Mouse (Mus musculus) neural tube, embryonic 15.5 days (tissue): ENCODE results near the gene Tmem132d. TPM values are rescaled to one million over a fixed set of nuclear protein-coding genes. Genes with fewer than 3 reads are reported as not detected.

Source experiments
- ATAC-seq: fragments of 200-750 bp; cut with Nextera tagmentation; 2 replicates; pipeline ENCODE4 v1.8.0; 2017; ENCODE audit warnings: mild to moderate bottlenecking, moderate TSS enrichment, moderate library complexity; ENCODE audit not compliant: low FRiP score
- H3K27ac ChIP-seq: fragments of 300-500 bp; sonication (generic); replicated peaks from 2 replicates; pipeline ENCODE4 v1.5.1; 2015; ENCODE audit warnings: mild to moderate bottlenecking, inconsistent platforms
- H3K27me3 ChIP-seq: fragments of 300-500 bp; sonication (generic); replicated peaks from 2 replicates; pipeline ENCODE4 v1.6.1; 2015; ENCODE audit warnings: inconsistent platforms
- H3K36me3 ChIP-seq: fragments of 300-500 bp; sonication (generic); 2 replicates; pipeline ENCODE4 v1.6.1; 2015; ENCODE audit warnings: inconsistent platforms
- H3K4me1 ChIP-seq: fragments of 300-500 bp; sonication (generic); 2 replicates; pipeline ENCODE4 v1.6.1; 2015; ENCODE audit warnings: inconsistent platforms
- H3K4me2 ChIP-seq: fragments of 300-500 bp; sonication (generic); 2 replicates; pipeline ENCODE4 v1.6.1; 2015; ENCODE audit warnings: inconsistent platforms, mild to moderate bottlenecking, moderate library complexity
- H3K4me3 ChIP-seq: fragments of 300-500 bp; sonication (generic); replicated peaks from 2 replicates; pipeline ENCODE4 v1.5.1; 2015; ENCODE audit warnings: mild to moderate bottlenecking, inconsistent platforms
- H3K9ac ChIP-seq: fragments of 300-500 bp; sonication (generic); replicated peaks from 2 replicates; pipeline ENCODE4 v1.6.1; 2015; ENCODE audit warnings: mild to moderate bottlenecking, inconsistent platforms
- H3K9me3 ChIP-seq: fragments of 300-500 bp; sonication (generic); replicated peaks from 2 replicates; pipeline ENCODE4 v1.6.1; 2016; ENCODE audit warnings: inconsistent platforms
- WGBS: fragments of 180-500 bp; shearing (Covaris S2); methylation state at CpG from one replicate; pipeline ENCODE4 v1.1.7; 2015; ENCODE audit warnings: mixed read lengths; 5-methylcytosine and 5-hydroxymethylcytosine counted together
- polyA plus RNA-seq: library from polyadenylated mRNA; unstranded; fragments of >200 nt; fragmentation: Nextera tagmentation; extraction: Ambion mirVana; gene quantifications from 2 replicates; pipeline ENCODE4 v1.2.1, GENCODE M21; 2015

Gene Tmem132d
- polyA plus RNA-seq, result 3.0 and 3.1 TPM in 2 replicates

DNA sequence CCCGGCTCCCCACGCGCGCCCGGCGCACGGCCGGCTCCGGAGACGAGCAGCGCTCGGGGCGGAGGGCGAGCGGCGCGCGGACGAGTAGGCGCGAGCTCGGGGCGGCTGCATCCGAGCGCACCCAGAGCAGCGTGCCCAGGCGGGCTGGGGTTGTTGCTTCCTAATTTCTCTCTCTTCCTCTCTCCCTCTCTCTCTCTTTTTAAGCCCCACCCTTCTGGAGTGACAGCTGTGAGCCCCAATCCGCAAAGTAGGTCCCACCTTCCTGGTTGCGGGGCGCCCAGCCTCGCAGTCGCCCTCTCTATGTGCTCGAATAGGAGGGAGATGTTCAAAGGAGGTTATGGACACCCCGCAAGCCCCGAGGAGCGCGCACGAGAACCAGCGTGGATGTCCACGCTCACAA lies at the start of gene Tmem132d:
TSS of gene Tmem132d (minus strand) at position 162 of the 400 bp plus-strand sequence.
- Histone ChIP-seq H3K4me1 (peaks cover 25% of the 10 kb centered on the region), H3K27ac (no peak within 1 kb of the TSS), H3K4me2 (peak within 1 kb of the TSS; percentile 96), H3K9ac (peak within 1 kb of the TSS; percentile 55), H3K4me3 (peak within 1 kb of the TSS; percentile 53), H3K36me3 (no peaks in the 10 kb centered on the region), H3K9me3 (no peaks in the 10 kb centered on the region), H3K27me3 (peaks cover 69% of the 10 kb centered on the region)
- WGBS, result 1% methylated on average over 36 of the region's 40 CpGs
- peak; percentile 66; the same call in 1 of the 2 replicates for ATAC-seq

DNA sequence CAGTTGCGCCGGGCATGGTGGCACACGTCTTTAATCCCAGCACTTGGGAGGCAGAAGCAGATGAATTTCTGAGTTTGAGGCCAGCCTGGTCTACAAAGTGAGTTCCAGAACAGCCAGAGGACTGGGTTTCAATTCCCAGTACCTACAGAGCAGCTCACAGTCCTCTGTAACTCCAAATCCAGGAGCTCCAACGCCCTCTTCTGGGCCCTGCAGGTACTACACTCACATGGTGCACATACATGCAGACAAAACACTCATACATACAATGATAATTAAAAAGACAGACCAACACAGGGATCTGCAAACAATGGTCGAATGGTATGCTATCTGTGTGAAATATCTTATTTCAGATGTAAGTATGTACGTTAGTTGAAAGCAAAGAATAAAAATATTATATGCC lies 47.9 kb upstream of the Tmem132d start:
- Histone ChIP-seq H3K9ac (no peak overlapping the region), H3K27me3 (peaks cover 4% of the 10 kb centered on the region), H3K4me2 (no peak overlapping the region), H3K4me1 (peaks cover 14% of the 10 kb centered on the region), H3K36me3 (no peaks in the 10 kb centered on the region), H3K27ac (no peak overlapping the region), H3K4me3 (no peak overlapping the region), H3K9me3 (no peaks in the 10 kb centered on the region)
- WGBS, result 87% methylated on average over 6 of the region's 6 CpGs
- ATAC-seq, result no peak

DNA sequence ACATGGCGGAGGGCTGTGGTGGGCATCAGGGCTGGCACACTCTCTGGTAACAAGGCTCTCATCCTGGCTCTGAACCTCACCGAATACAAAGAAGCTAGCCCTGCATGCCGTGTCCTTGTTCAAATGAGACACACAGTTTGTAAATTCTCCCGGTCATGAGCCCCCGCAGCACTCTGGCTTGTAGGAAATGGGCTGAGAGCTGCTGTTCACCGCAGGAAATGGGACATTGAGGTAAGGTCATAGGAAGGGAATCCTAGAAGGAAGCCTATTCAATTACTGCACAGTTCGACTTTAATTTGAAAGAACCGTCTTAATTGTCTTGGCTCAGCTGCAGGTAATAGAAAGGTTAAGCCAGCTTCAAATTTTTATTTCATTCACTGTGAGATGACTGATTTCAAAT lies 42.5 kb upstream of the Tmem132d start:
- no peaks in the 10 kb centered on the region for H3K27me3 ChIP-seq
- no peak overlapping the region for H3K27ac ChIP-seq
- H3K36me3 ChIP-seq, result no peaks in the 10 kb centered on the region
- no peaks in the 10 kb centered on the region for H3K4me1 ChIP-seq
- no peak overlapping the region for H3K4me3 ChIP-seq
- no peak overlapping the region for H3K9ac ChIP-seq
- no peak for ATAC-seq
- 74% methylated on average over 8 of the region's 8 CpGs for WGBS
- H3K9me3 ChIP-seq, result no peaks in the 10 kb centered on the region
- no peak overlapping the region for H3K4me2 ChIP-seq

GRCm38 (mm10) chr5:128469812-128470211 lies 36.9 kb upstream of the Tmem132d start:
- Histone ChIP-seq H3K9me3 (no peaks in the 10 kb centered on the region), H3K36me3 (no peaks in the 10 kb centered on the region), H3K27me3 (no peaks in the 10 kb centered on the region), H3K4me3 (no peak overlapping the region), H3K27ac (no peak overlapping the region), H3K4me1 (0 out of 2 replicates have a peak, but pooled peaks cover 3% of the 10 kb centered on the region), H3K9ac (no peak overlapping the region), H3K4me2 (peak overlapping the region; percentile 26)
- peak; percentile 41; the same call in 1 of the 2 replicates for ATAC-seq
- WGBS, result 44% methylated on average over 14 of the region's 14 CpGs

DNA sequence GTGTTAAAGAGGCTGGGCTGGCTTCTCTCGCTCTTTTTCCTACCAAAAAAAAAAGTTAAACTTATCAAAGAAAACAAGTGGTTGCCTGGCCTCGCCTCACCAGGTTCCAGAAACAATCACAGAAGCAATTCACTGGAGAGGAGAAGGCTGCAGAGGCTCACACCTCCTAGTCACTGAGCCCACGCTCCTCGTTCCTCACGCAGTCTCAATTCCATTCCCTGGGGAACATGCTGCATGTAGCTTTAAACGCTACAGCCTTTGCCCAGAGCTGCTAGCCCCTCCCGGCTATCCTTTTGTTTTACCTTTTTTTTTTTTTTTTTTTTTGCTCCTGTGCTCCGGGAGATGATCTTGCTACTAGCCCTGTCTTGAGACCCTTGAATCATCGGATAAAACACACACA lies 31.6 kb upstream of the Tmem132d start:
- no peak overlapping the region for H3K27ac ChIP-seq
- ATAC-seq, result no peak
- no peaks in the 10 kb centered on the region for H3K27me3 ChIP-seq
- no peaks in the 10 kb centered on the region for H3K36me3 ChIP-seq
- 12% methylated on average over 9 of the region's 9 CpGs for WGBS
- no peak overlapping the region for H3K4me3 ChIP-seq
- no peak overlapping the region for H3K4me2 ChIP-seq
- no peak overlapping the region for H3K9ac ChIP-seq
- H3K4me1 ChIP-seq, result no peaks in the 10 kb centered on the region
- no peaks in the 10 kb centered on the region for H3K9me3 ChIP-seq

DNA sequence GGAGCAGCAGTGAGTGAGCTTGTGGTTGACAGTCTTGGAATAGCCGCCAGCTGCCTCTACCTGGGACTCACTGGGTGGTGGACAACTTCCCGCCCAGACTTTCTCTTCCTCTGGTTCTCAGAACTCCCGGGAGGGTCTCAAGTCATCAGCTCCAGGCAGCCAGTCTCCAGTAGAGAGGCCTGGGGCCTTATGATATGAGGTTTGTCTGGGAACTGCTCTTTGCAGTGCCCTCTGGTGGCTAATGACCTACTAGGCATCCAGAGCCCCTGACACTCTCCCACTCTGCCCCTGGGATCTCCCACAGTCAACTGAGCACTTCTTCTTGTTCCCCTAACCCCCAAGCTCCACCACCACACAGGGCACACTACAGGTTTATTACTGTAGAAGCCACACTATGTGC lies 27.7 kb upstream of the Tmem132d start:
- H3K4me1 ChIP-seq, result no peaks in the 10 kb centered on the region
- H3K27ac ChIP-seq, result no peak overlapping the region
- H3K4me2 ChIP-seq, result no peak overlapping the region
- H3K4me3 ChIP-seq, result no peak overlapping the region
- H3K9ac ChIP-seq, result no peak overlapping the region
- 53% methylated on average over 3 of the region's 3 CpGs for whole genome bisulfite sequencing
- no peak for ATAC-seq
- no peaks in the 10 kb centered on the region for H3K36me3 ChIP-seq
- no peaks in the 10 kb centered on the region for H3K9me3 ChIP-seq
- no peaks in the 10 kb centered on the region for H3K27me3 ChIP-seq

- Histone ChIP-seq H3K4me2 (no peak overlapping the region), H3K27ac (no peak overlapping the region), H3K9ac (no peak overlapping the region), H3K9me3 (no peaks in the 10 kb centered on the region), H3K27me3 (no peaks in the 10 kb centered on the region), H3K36me3 (no peaks in the 10 kb centered on the region), H3K4me1 (no peaks in the 10 kb centered on the region), H3K4me3 (no peak overlapping the region)
- WGBS, result 81% methylated on average over 12 of the region's 12 CpGs
- ATAC-seq, result no peak
These were observed 22.9 kb upstream of the Tmem132d start for GRCm38 (mm10) chr5:128455732-128456131.

GRCm38 (mm10) chr5:128452196-128452595 lies 19.3 kb upstream of the Tmem132d start:
- Histone ChIP-seq H3K27me3 (no peaks in the 10 kb centered on the region), H3K4me1 (no peaks in the 10 kb centered on the region), H3K4me3 (no peak overlapping the region), H3K4me2 (no peak overlapping the region), H3K9me3 (no peaks in the 10 kb centered on the region), H3K9ac (no peak overlapping the region), H3K36me3 (no peaks in the 10 kb centered on the region), H3K27ac (no peak overlapping the region)
- no peak for ATAC-seq
- 31% methylated on average over 6 of the region's 6 CpGs for WGBS

DNA sequence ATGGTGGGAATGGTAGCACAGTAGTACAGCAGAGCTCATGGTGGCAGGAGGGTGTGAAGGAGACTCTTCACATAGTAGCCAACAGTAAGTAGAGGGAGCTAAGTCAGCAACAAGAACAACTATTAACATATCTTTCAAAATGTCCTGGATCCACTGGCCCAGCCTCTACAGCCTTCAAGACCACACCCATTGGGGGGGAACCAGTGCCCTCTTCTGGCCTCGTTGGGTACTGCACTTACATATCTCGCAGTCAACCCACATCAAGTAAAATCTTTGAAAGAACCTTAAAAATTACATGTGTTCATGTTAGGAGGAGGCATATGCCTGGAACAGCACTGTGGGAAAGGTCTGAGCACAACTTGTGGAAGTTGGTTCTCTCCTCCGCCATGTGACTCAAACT lies 17.9 kb upstream of the Tmem132d start:
- Histone ChIP-seq H3K4me2 (no peak overlapping the region), H3K9me3 (no peaks in the 10 kb centered on the region), H3K27me3 (peaks cover 6% of the 10 kb centered on the region), H3K4me3 (no peak overlapping the region), H3K27ac (no peak overlapping the region), H3K9ac (no peak overlapping the region), H3K4me1 (no peaks in the 10 kb centered on the region), H3K36me3 (no peaks in the 10 kb centered on the region)
- 77% methylated on average over 3 of the region's 3 CpGs for WGBS
- ATAC-seq, result no peak

GRCm38 (mm10) chr5:128444876-128445275 lies 12.0 kb upstream of the Tmem132d start:
- H3K4me1 ChIP-seq, result peaks cover 9% of the 10 kb centered on the region
- H3K36me3 ChIP-seq, result no peaks in the 10 kb centered on the region
- H3K9ac ChIP-seq, result no peak overlapping the region
- 17% methylated on average over 6 of the region's 6 CpGs for WGBS
- no peak overlapping the region for H3K4me2 ChIP-seq
- H3K9me3 ChIP-seq, result no peaks in the 10 kb centered on the region
- H3K27ac ChIP-seq, result no peak overlapping the region
- H3K4me3 ChIP-seq, result no peak overlapping the region
- H3K27me3 ChIP-seq, result peaks cover 48% of the 10 kb centered on the region
- no peak for ATAC-seq

DNA sequence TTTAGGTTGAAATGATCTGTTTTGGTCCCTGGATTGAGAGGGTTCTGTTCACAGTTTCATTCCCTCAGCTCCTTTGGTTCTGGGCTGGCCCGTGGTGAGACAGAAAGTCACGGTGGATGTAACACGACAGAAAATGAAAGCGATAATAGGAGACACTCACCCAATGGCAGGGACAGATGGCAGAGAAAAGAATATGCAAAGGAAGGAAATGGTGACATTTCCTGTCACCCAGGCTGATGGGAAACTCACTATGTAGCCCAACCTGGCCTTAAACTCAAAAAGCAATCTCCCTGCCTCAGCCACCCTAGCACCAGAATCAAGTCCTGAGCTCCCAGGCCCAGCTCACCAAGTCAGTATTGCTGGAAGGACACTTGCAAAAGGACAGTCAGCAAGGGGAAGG lies 11.0 kb upstream of the Tmem132d start:
- H3K4me1 ChIP-seq, result peaks cover 9% of the 10 kb centered on the region
- no peak for ATAC-seq
- no peaks in the 10 kb centered on the region for H3K9me3 ChIP-seq
- H3K9ac ChIP-seq, result no peak overlapping the region
- peaks cover 53% of the 10 kb centered on the region for H3K27me3 ChIP-seq
- H3K36me3 ChIP-seq, result no peaks in the 10 kb centered on the region
- H3K4me2 ChIP-seq, result peak overlapping the region; percentile 56
- no peak overlapping the region; the same call in 1 of the 2 replicates for H3K4me3 ChIP-seq
- WGBS, result 48% methylated on average over 4 of the region's 4 CpGs
- H3K27ac ChIP-seq, result no peak overlapping the region

- Histone ChIP-seq H3K9ac (no peak overlapping the region), H3K4me3 (no peak overlapping the region), H3K27ac (no peak overlapping the region), H3K36me3 (no peaks in the 10 kb centered on the region), H3K9me3 (no peaks in the 10 kb centered on the region), H3K4me2 (no peak overlapping the region), H3K27me3 (peaks cover 72% of the 10 kb centered on the region), H3K4me1 (peaks cover 12% of the 10 kb centered on the region)
- no peak for ATAC-seq
- 4% methylated on average over 5 of the region's 5 CpGs for WGBS
These were observed 8.2 kb upstream of the Tmem132d start for GRCm38 (mm10) chr5:128441121-128441520.

GRCm38 (mm10) chr5:128439828-128440227 lies 7.0 kb upstream of the Tmem132d start:
- Histone ChIP-seq H3K4me3 (no peak overlapping the region), H3K27ac (no peak overlapping the region), H3K27me3 (peaks cover 66% of the 10 kb centered on the region), H3K4me2 (no peak overlapping the region), H3K36me3 (no peaks in the 10 kb centered on the region), H3K9ac (no peak overlapping the region), H3K4me1 (peaks cover 16% of the 10 kb centered on the region), H3K9me3 (no peaks in the 10 kb centered on the region)
- 0% methylated on average over 5 of the region's 5 CpGs for WGBS
- ATAC-seq, result peak; percentile 47; the same call in 1 of the 2 replicates
